ENCODE assay signal across 8 mouse cellular contexts in the genomic region with DNA sequence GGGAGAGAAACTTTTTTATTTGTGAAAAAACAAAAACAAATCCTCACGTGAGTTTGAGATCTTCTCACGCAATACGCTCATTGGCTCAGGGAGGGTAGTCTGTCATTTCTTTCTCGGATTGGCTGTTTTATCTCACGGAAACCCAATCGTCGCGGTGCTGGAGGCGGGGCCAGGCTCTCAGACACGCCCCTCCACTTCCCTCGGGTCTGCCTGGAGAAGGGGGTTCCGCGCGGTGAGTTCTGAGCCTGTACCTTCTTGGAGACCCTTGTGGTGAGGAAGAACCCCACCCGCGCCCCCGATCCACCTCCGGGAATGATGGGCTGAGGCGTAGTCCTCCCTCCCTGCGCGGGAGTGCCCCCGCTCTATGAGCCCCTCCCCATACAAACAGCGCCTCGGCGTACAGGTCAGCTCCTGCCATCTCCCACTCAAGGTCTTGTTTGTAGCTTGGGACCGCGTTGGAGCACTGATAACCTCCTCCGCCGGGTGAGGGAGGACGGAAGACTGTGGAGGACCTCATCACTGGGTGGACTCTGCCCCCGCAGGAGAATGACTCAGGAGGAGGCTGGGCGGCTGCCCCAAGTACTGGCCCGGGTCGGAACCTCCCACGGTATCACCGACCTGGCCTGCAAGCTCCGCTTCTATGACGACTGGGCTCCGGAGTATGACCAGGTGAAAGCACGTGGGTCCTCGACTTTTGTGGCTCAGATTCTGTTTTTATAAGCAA. TPM values are rescaled to one million over a fixed set of nuclear protein-coding genes. Genes with fewer than 3 reads are reported as not detected.
DNase-seq lines count a peak whose midpoint lies in the region; ATAC-seq and TF ChIP-seq lines count a peak whose summit lies in the region.

A gene (plus strand): TSS at position 190 of the 724 bp plus-strand sequence.

- H3K9ac ChIP-seq in heart, embryonic 12.5 days: peak within 1 kb of the TSS; percentile 84
- peak within 1 kb of the TSS; percentile 68 for H3K9ac ChIP-seq in kidney, postnatal 0 days (ENCODE audit: low read depth, low read length)
- peak within 1 kb of the TSS; percentile 74 for H3K9ac ChIP-seq in liver, embryonic 11.5 days (ENCODE audit: low read depth, low read length)
- peak within 1 kb of the TSS; percentile 43 for H3K9ac ChIP-seq in stomach, embryonic 14.5 days (replicated peaks; ENCODE audit: low read depth, low read length)

- TF ChIP-seq CTCF in C2C12 (IDR thresholded peaks at IDR 0.05; ENCODE audit: control insufficient read depth, insufficient read depth, insufficient read length): no peak
- TF ChIP-seq CTCF in brain, embryonic 14.5 days (IDR thresholded peaks at IDR 0.05; ENCODE audit: borderline replicate concordance, extremely low read depth, insufficient read depth, insufficient read length): no peak
- TF ChIP-seq CTCF in kidney, postnatal 0 days (IDR thresholded peaks at IDR 0.05; ENCODE audit: low read depth): no peak

- H3K27me3 ChIP-seq in C2C12 (ENCODE audit: control insufficient read depth, insufficient read depth, insufficient read length): no peaks in the 10 kb centered on the region
- peaks cover 21% of the 10 kb centered on the region for H3K27me3 ChIP-seq in erythroblast, embryonic 14.5 days (ENCODE audit: control insufficient read depth)
- 0 out of 2 replicates have a peak, but pooled peaks cover 5% of the 10 kb centered on the region for H3K27me3 ChIP-seq in heart, embryonic 12.5 days (replicated peaks)
- H3K27me3 ChIP-seq in kidney, postnatal 0 days (ENCODE audit: insufficient read depth, low read length): no peaks in the 10 kb centered on the region
- no peaks in the 10 kb centered on the region for H3K27me3 ChIP-seq in liver, embryonic 11.5 days (replicated peaks; ENCODE audit: control insufficient read depth, insufficient read depth, low read length)
- no peaks in the 10 kb centered on the region for H3K27me3 ChIP-seq in stomach, embryonic 14.5 days (ENCODE audit: control insufficient read depth, insufficient read depth, low read length)

- peak; percentile 19; the same call in 1 of the 2 replicates for TF ChIP-seq POLR2A in brain, embryonic 14.5 days (IDR thresholded peaks at IDR 0.05; ENCODE audit: borderline replicate concordance, extremely low read depth, insufficient read depth, insufficient read length, poor library complexity, severe bottlenecking)

- no peaks in the 10 kb centered on the region for H3K9me3 ChIP-seq in erythroblast, embryonic 14.5 days (ENCODE audit: control insufficient read depth, low read length)
- no peaks in the 10 kb centered on the region for H3K9me3 ChIP-seq in heart, embryonic 12.5 days (replicated peaks)
- H3K9me3 ChIP-seq in kidney, postnatal 0 days (replicated peaks; ENCODE audit: low read length): no peaks in the 10 kb centered on the region
- H3K9me3 ChIP-seq in liver, embryonic 11.5 days (ENCODE audit: control insufficient read depth, low read length): no peaks in the 10 kb centered on the region
- H3K9me3 ChIP-seq in stomach, embryonic 14.5 days (ENCODE audit: control insufficient read depth, low read depth, low read length): no peaks in the 10 kb centered on the region

- H3K27ac ChIP-seq in heart, embryonic 12.5 days (ENCODE audit: poor library complexity, severe bottlenecking): peak within 1 kb of the TSS; percentile 62; the same call in 1 of the 2 replicates
- H3K27ac ChIP-seq in kidney, postnatal 0 days: peak within 1 kb of the TSS; percentile 87
- peak within 1 kb of the TSS; percentile 75 for H3K27ac ChIP-seq in liver, embryonic 11.5 days (ENCODE audit: low read depth, low read length)
- peak within 1 kb of the TSS; percentile 73 for H3K27ac ChIP-seq in stomach, embryonic 14.5 days (ENCODE audit: low read length)

- H3K4me1 ChIP-seq in erythroblast, embryonic 14.5 days (ENCODE audit: control insufficient read depth): peaks cover 38% of the 10 kb centered on the region
- peaks cover 7% of the 10 kb centered on the region; the same call in 1 of the 2 replicates for H3K4me1 ChIP-seq in heart, embryonic 12.5 days (replicated peaks)
- no peaks in the 10 kb centered on the region for H3K4me1 ChIP-seq in kidney, postnatal 0 days (replicated peaks; ENCODE audit: insufficient read depth, low read length)
- 0 out of 2 replicates have a peak, but pooled peaks cover 2% of the 10 kb centered on the region for H3K4me1 ChIP-seq in liver, embryonic 11.5 days (replicated peaks; ENCODE audit: control insufficient read depth, insufficient read depth, low read length)
- no peaks in the 10 kb centered on the region; the same call in 1 of the 2 replicates for H3K4me1 ChIP-seq in stomach, embryonic 14.5 days (ENCODE audit: control insufficient read depth, insufficient read depth, low read length)

- peak within 1 kb of the TSS; percentile 40 for H3K4me3 ChIP-seq in C2C12 (ENCODE audit: insufficient read depth, poor library complexity, severe bottlenecking)
- peak within 1 kb of the TSS; percentile 66 for H3K4me3 ChIP-seq in erythroblast, embryonic 14.5 days (replicated peaks)
- H3K4me3 ChIP-seq in heart, embryonic 12.5 days: peak within 1 kb of the TSS; percentile 78
- H3K4me3 ChIP-seq in kidney, postnatal 0 days (replicated peaks; ENCODE audit: low read depth, low read length): peak within 1 kb of the TSS; percentile 63
- peak within 1 kb of the TSS; percentile 76 for H3K4me3 ChIP-seq in liver, embryonic 11.5 days (ENCODE audit: low read depth, low read length)
- peak within 1 kb of the TSS; percentile 71 for H3K4me3 ChIP-seq in stomach, embryonic 14.5 days (ENCODE audit: low read depth, low read length)

- peak within 1 kb of the TSS; percentile 36 for H3ac ChIP-seq in C2C12 (ENCODE audit: control insufficient read depth, insufficient read length, low read depth)

- no peaks in the 10 kb centered on the region for H3K36me3 ChIP-seq in C2C12 (ENCODE audit: control insufficient read depth, insufficient read depth)
- peaks cover 26% of the 10 kb centered on the region for H3K36me3 ChIP-seq in erythroblast, embryonic 14.5 days (ENCODE audit: control insufficient read depth)
- H3K36me3 ChIP-seq in heart, embryonic 12.5 days: peaks cover 10% of the 10 kb centered on the region; the same call in 1 of the 2 replicates
- H3K36me3 ChIP-seq in kidney, postnatal 0 days (ENCODE audit: insufficient read depth, low read length): peaks cover 8% of the 10 kb centered on the region; the same call in 1 of the 2 replicates
- H3K36me3 ChIP-seq in liver, embryonic 11.5 days (ENCODE audit: control insufficient read depth, insufficient read depth, low read length): no peaks in the 10 kb centered on the region
- no peaks in the 10 kb centered on the region for H3K36me3 ChIP-seq in stomach, embryonic 14.5 days (ENCODE audit: control insufficient read depth, insufficient read depth, low read length)

- no peaks in the 10 kb centered on the region for H3K79me3 ChIP-seq in C2C12 (ENCODE audit: low read depth)

- WGBS in heart, embryonic 12.5 days: under 1% methylated on average over 41 of the region's 41 CpGs
- WGBS in kidney, postnatal 0 days: under 1% methylated on average over 41 of the region's 41 CpGs
- 1% methylated on average over 41 of the region's 41 CpGs for WGBS in liver, embryonic 11.5 days
- WGBS in stomach, embryonic 14.5 days: under 1% methylated on average over 40 of the region's 41 CpGs

- DNase-seq in brain, embryonic 14.5 days (ENCODE audit: low read depth): peak; percentile 96
- peak; percentile 98 for DNase-seq in kidney, postnatal 0 days (ENCODE audit: low spot score)
- peak; percentile 87 for DNase-seq in liver, embryonic 11.5 days (ENCODE audit: low spot score)
- peak; percentile 92 for DNase-seq in naive thymus-derived CD4-positive, alpha-beta T cell, adult 2 months (ENCODE audit: low read depth)

- peak within 1 kb of the TSS; percentile 92 for H3K4me2 ChIP-seq in heart, embryonic 12.5 days
- H3K4me2 ChIP-seq in kidney, postnatal 0 days (ENCODE audit: low read length): peak within 1 kb of the TSS; percentile 79
- peak within 1 kb of the TSS; percentile 99 for H3K4me2 ChIP-seq in liver, embryonic 11.5 days
- peak within 1 kb of the TSS; percentile 68 for H3K4me2 ChIP-seq in stomach, embryonic 14.5 days (replicated peaks; ENCODE audit: low read depth, low read length)

- H3K79me2 ChIP-seq in C2C12 (ENCODE audit: control insufficient read depth, insufficient read depth): no peaks in the 10 kb centered on the region

- ATAC-seq in heart, embryonic 12.5 days (ENCODE audit: insufficient number of reproducible peaks, low FRiP score): peak; percentile 96
- peak; percentile 91 for ATAC-seq in kidney, postnatal 0 days (replicated peaks; ENCODE audit: low FRiP score, low read depth)
- peak; percentile 96 for ATAC-seq in liver, embryonic 11.5 days (replicated peaks; ENCODE audit: low FRiP score)
- peak; percentile 95 for ATAC-seq in stomach, embryonic 14.5 days (ENCODE audit: insufficient number of reproducible peaks, insufficient read depth, low FRiP score, low read depth)

TF ChIP-seq in C2C12, 6 proteins besides CTCF, POLR2A, EP300 and RAD21:
- TF ChIP-seq USF1 (IDR thresholded peaks at IDR 0.05; ENCODE audit: low read depth): peak; percentile 80
- no peak for TF ChIP-seq MYOG (IDR thresholded peaks at IDR 0.05; ENCODE audit: control insufficient read depth, extremely low read depth, insufficient read length)

RNA-seq across cellular contexts. Expression of the gene that starts here (rescaled TPM):
- polyA plus RNA-seq in C2C12 (2012; fragmentation: generic; extraction: Trizol): 4.3 TPM
- 5.6 and 6.9 TPM in 2 replicates for polyA plus RNA-seq in brain, embryonic 14.5 days (2012; rRNA removed)
- 5.8 and 6.4 TPM in 2 replicates for polyA plus RNA-seq in erythroblast, embryonic 14.5 days (2012)
- 8.6 and 11.1 TPM in 2 replicates for polyA plus RNA-seq in heart, embryonic 12.5 days (2016; fragmentation: Nextera tagmentation; extraction: Ambion mirVana)
- polyA plus RNA-seq in kidney, postnatal 0 days (2015; fragmentation: Nextera tagmentation; extraction: Ambion mirVana): 41.5 and 43.4 TPM in 2 replicates
- 9.1 and 11.4 TPM in 2 replicates for polyA plus RNA-seq in liver, embryonic 11.5 days (2014; fragmentation: Nextera tagmentation; extraction: Ambion mirVana)
- polyA plus RNA-seq in stomach, embryonic 14.5 days (2014; fragmentation: Nextera tagmentation; extraction: Ambion mirVana): 22.1 and 26.3 TPM in 2 replicates

Comparison
In these comparisons a context has a peak if more than half of its experiments do, and no peak if none do; other contexts are left out.
1. Peak in every context shown above with its lines: DNase-seq, ATAC-seq, H3K4me3 ChIP-seq and H3K27ac ChIP-seq.